Mouse (Mus musculus) CH12.LX (cell line): Measurements from ENCODE around the gene Emc7. TPM values are rescaled to one million over a fixed set of nuclear protein-coding genes. Genes with fewer than 3 reads are reported as not detected.

Source experiments
- DNase-seq: peaks from one replicate; pipeline ENCODE4 v3.0.0-alpha.2; 2013; ENCODE audit errors: extremely low read depth
- H3K27ac ChIP-seq: 2 replicates; pipeline ENCODE4 v1.5.1; 2012; ENCODE audit warnings: low read depth, mild to moderate bottlenecking, control low read depth, moderate library complexity; ENCODE audit not compliant: insufficient read depth
- H3K27me3 ChIP-seq: replicated peaks from 2 replicates; pipeline ENCODE3; 2012; ENCODE audit warnings: inconsistent platforms
- H3K36me3 ChIP-seq, 2 experiments: replicated peaks in 1 of 2; 2 replicates each; pipeline versions ENCODE3 to v1.6.1; 2012; ENCODE audit warnings: inconsistent platforms in 1 of 2, low read length in 1 of 2, mild to moderate bottlenecking in 1 of 2, mixed read lengths in 1 of 2, moderate library complexity in 1 of 2; ENCODE audit not compliant: control insufficient read depth in 1 of 2, insufficient read depth in 1 of 2
- H3K4me1 ChIP-seq, 2 experiments: 2 replicates each; pipeline ENCODE4 v1.6.1; 2012; ENCODE audit warnings: inconsistent platforms in 1 of 2, moderate library complexity in 1 of 2; ENCODE audit not compliant: insufficient read depth in 2 of 2, control insufficient read depth in 1 of 2
- H3K4me2 ChIP-seq: 2 replicates; pipeline ENCODE4 v1.6.1; 2012; ENCODE audit warnings: low read depth, mild to moderate bottlenecking, control low read depth; ENCODE audit not compliant: poor library complexity, insufficient read depth, severe bottlenecking
- H3K4me3 ChIP-seq, 3 experiments: fragments of 150-350 bp in 1 of 3; sonication (generic) in 1 of 3; replicated peaks in 1 of 3; 2 replicates each; pipeline versions ENCODE3 to v1.5.1; 2011 to 2012; ENCODE audit warnings: low read depth in 2 of 3, low read length in 2 of 3, mild to moderate bottlenecking in 2 of 3, moderate library complexity in 2 of 3, control low read depth in 1 of 3, improper control_type of control experiment in 1 of 3, inconsistent platforms in 1 of 3, mixed read lengths in 1 of 3; ENCODE audit not compliant: poor library complexity in 1 of 3
- H3K79me2 ChIP-seq: replicated peaks from 2 replicates; pipeline ENCODE4 v1.6.1; 2012; ENCODE audit warnings: mild to moderate bottlenecking, moderate library complexity; ENCODE audit not compliant: control insufficient read depth, poor library complexity, insufficient read depth, severe bottlenecking; ENCODE audit errors: extremely low read depth
- H3K9ac ChIP-seq: 2 replicates; pipeline ENCODE4 v1.6.1; 2012; ENCODE audit warnings: low read depth, mild to moderate bottlenecking, control low read depth, moderate library complexity; ENCODE audit not compliant: insufficient read depth
- H3K9me3 ChIP-seq: replicated peaks from 2 replicates; pipeline ENCODE3; 2012; ENCODE audit warnings: low read length, inconsistent platforms, mixed read lengths
- BHLHE40 ChIP-seq: IDR thresholded peaks from 2 replicates; pipeline ENCODE4 v1.6.1; 2011; ENCODE audit warnings: mild to moderate bottlenecking, low read depth, low read length, improper control_type of control experiment
- CHD2 ChIP-seq: IDR thresholded peaks from 2 replicates; pipeline ENCODE4 v1.6.1; 2011; ENCODE audit warnings: low read length, improper control_type of control experiment
- CTCF ChIP-seq, 2 experiments: IDR thresholded peaks in 1 of 2; conservative IDR thresholded peaks in 1 of 2; 2 replicates each; pipeline ENCODE4 v1.5.1; 2011 to 2012; ENCODE audit warnings: low read depth in 2 of 2, low read length in 2 of 2, improper control_type of control experiment in 1 of 2, inconsistent platforms in 1 of 2, mild to moderate bottlenecking in 1 of 2, moderate library complexity in 1 of 2
- E2F4 ChIP-seq: IDR thresholded peaks from 2 replicates; pipeline ENCODE4 v1.6.1; 2011; ENCODE audit warnings: low read depth, low read length, improper control_type of control experiment; ENCODE audit not compliant: insufficient replicate concordance
- ELF1 ChIP-seq: IDR thresholded peaks from 2 replicates; pipeline ENCODE4 v1.6.1; 2014; ENCODE audit warnings: low read depth, mild to moderate bottlenecking, inconsistent platforms, low read length, improper control_type of control experiment
- HCFC1 ChIP-seq: IDR thresholded peaks from 2 replicates; pipeline ENCODE4 v1.6.1; 2012; ENCODE audit warnings: low read depth, mild to moderate bottlenecking, inconsistent platforms, low read length, improper control_type of control experiment
- IRF4 ChIP-seq: IDR thresholded peaks from 2 replicates; pipeline ENCODE4 v1.6.1; 2014; ENCODE audit warnings: low read depth, mild to moderate bottlenecking, inconsistent platforms, low read length, improper control_type of control experiment
- KAT2A ChIP-seq: IDR thresholded peaks from 2 replicates; pipeline ENCODE4 v1.6.1; 2012; ENCODE audit warnings: low read length, improper control_type of control experiment, inconsistent platforms; ENCODE audit not compliant: insufficient replicate concordance
- MAFK ChIP-seq: IDR thresholded peaks from 2 replicates; pipeline ENCODE4 v1.6.1; 2011; ENCODE audit warnings: low read length, improper control_type of control experiment; ENCODE audit not compliant: insufficient replicate concordance
- MAX ChIP-seq: IDR thresholded peaks from 2 replicates; pipeline ENCODE4 v1.6.1; 2011; ENCODE audit warnings: low read length, improper control_type of control experiment
- MEF2A ChIP-seq: IDR thresholded peaks from 2 replicates; pipeline ENCODE4 v1.6.1; 2014; ENCODE audit warnings: low read depth, mild to moderate bottlenecking, inconsistent platforms, low read length, improper control_type of control experiment, borderline replicate concordance
- NELFE ChIP-seq: IDR thresholded peaks from 2 replicates; pipeline ENCODE4 v1.6.1; 2011; ENCODE audit warnings: low read depth, low read length, improper control_type of control experiment
- PAX5 ChIP-seq: IDR thresholded peaks from 2 replicates; pipeline ENCODE4 v1.6.1; 2012; ENCODE audit warnings: low read length, inconsistent platforms, mixed read lengths
- POLR2A ChIP-seq: IDR thresholded peaks from 2 replicates; pipeline ENCODE4 v1.6.1; 2011; ENCODE audit warnings: low read depth, mild to moderate bottlenecking, improper control_type of control experiment, low read length
- RAD21 ChIP-seq: IDR thresholded peaks from 2 replicates; pipeline ENCODE4 v1.6.1; 2011; ENCODE audit warnings: low read depth, mild to moderate bottlenecking, low read length, improper control_type of control experiment, moderate library complexity
- RCOR1 ChIP-seq: conservative IDR thresholded peaks from 2 replicates; pipeline ENCODE4 v1.6.1; 2012; ENCODE audit warnings: low read depth, mild to moderate bottlenecking, inconsistent platforms, low read length, improper control_type of control experiment
- SIN3A ChIP-seq: IDR thresholded peaks from 2 replicates; pipeline ENCODE4 v1.6.1; 2012; ENCODE audit warnings: low read length, improper control_type of control experiment, inconsistent platforms
- SMC3 ChIP-seq: IDR thresholded peaks from 2 replicates; pipeline ENCODE4 v1.6.1; 2011; ENCODE audit warnings: low read depth, low read length, improper control_type of control experiment
- TBP ChIP-seq: conservative IDR thresholded peaks from 2 replicates; pipeline ENCODE4 v1.6.1; 2011; ENCODE audit warnings: low read depth, low read length, improper control_type of control experiment
- TCF12 ChIP-seq: IDR thresholded peaks from 2 replicates; pipeline ENCODE4 v1.6.1; 2014; ENCODE audit warnings: low read depth, mild to moderate bottlenecking, inconsistent platforms, low read length, improper control_type of control experiment
- USF1 ChIP-seq: IDR thresholded peaks from 2 replicates; pipeline ENCODE4 v1.6.1; 2014; ENCODE audit warnings: low read depth, mild to moderate bottlenecking, inconsistent platforms, low read length, improper control_type of control experiment
- USF2 ChIP-seq: conservative IDR thresholded peaks from 2 replicates; pipeline ENCODE4 v1.6.1; 2011; ENCODE audit warnings: low read depth, low read length, improper control_type of control experiment
- ZC3H11A ChIP-seq: IDR thresholded peaks from 2 replicates; pipeline ENCODE4 v1.6.1; 2012; ENCODE audit warnings: low read depth, mild to moderate bottlenecking, inconsistent platforms, low read length, improper control_type of control experiment
- ZMIZ1 ChIP-seq: IDR thresholded peaks from 2 replicates; pipeline ENCODE4 v1.6.1; 2012; ENCODE audit warnings: low read depth, mild to moderate bottlenecking, inconsistent platforms, low read length, improper control_type of control experiment
- dilution Hi-C: fragments of 300-500 bp; cut with MboI; formaldehyde crosslinking; loops from 2 replicates; pipeline ENCODE4 v1.14.3; 2020; ENCODE audit warnings: low sequenced_read_pairs; ENCODE audit not compliant: extremely low pct_unique_long_range_greater_than_20kb, extremely low pct_ligation_motif_present
- in situ Hi-C: fragments of 300-500 bp; cut with MboI; formaldehyde crosslinking; loops from 3 replicates; pipeline ENCODE4 v1.14.3; 2019; ENCODE audit warnings: low sequenced_read_pairs, low pct_ligation_motif_present, low pct_unique_long_range_greater_than_20kb, mixed read lengths
- polyA plus RNA-seq: library from polyadenylated mRNA; unstranded; fragments of >175 nt; gene quantifications from 2 replicates; pipeline ENCODE4 v1.2.1, GENCODE M21; 2012; ENCODE audit warnings: low read depth; ENCODE audit not compliant: insufficient read length
- total RNA-seq, 2 experiments: library from RNA; depleted of rRNA; stranded (reverse); fragments of 300-350 nt in 1 of 2; fragments of >200 nt in 1 of 2; gene quantifications; 2 replicates each; pipeline ENCODE4 v1.2.3; 2012 to 2014

Gene Emc7
- total and polyA plus RNA-seq, 3 experiments: 16.5 to 26.6 (median 25.6) TPM

DNA sequence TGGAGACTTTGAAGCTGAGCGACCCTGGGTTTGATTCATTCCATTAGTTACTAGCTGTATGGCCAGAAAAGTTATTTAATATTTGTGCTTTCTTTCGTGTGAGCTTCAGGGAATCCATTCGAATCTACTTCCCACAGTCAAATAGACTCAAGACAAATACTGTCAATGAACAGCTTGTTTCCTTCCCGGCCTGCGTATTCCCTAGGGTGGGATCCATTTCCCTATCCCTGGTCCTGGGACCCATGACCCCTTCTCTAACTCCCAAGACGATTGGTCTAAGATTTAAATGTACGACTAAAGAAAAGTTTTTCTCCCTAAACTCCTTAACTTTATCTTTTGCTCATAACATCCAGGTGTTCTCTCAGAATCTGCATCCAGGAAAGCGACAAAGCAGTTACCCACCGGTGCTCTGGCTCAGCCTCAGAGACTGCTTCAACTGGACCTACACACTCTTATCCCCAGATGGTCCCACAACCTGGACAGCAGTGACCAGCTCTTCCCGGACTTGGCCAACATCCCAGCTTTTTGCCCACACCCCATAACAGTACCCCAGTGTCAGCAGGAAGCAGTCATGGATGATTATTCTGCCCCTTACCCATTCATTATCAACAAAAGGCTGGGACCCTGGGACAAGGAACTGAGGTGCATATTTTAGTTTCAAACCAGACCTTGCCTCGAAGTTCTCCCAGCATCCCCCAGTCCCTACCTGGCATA, 35.8 kb downstream of the Emc7 start:
- in situ Hi-C loops: no loop called here
- no peak for DNase-seq

GRCm38 (mm10) chr2:112491629-112492028, 36.8 kb downstream of the Emc7 start:
- no peak for DNase-seq
- peaks cover 0 to 8% of the 10 kb centered on the region in 2 experiments; a peak in 2 of 4 replicates for H3K4me1 ChIP-seq
- H3K9ac ChIP-seq: 0 out of 2 replicates have a peak overlapping the region, but pooled peaks have one; percentile 30
- in situ Hi-C loops: no loop called here
- no peaks in the 10 kb centered on the region for H3K27me3 ChIP-seq
- H3K9me3 ChIP-seq: no peaks in the 10 kb centered on the region
- TF ChIP-seq USF1 (no peak), ZC3H11A (no peak), CTCF (conservative IDR thresholded peaks at IDR 0.05 in 1 of 2, IDR thresholded peaks at IDR 0.05 in 1 of 2; ENCODE audit: low read depth in 2 of 2, low read length in 2 of 2) (no peak), ZMIZ1 (no peak), HCFC1 (no peak), SIN3A (no peak), MEF2A (no peak), USF2 (no peak), BHLHE40 (no peak), PAX5 (no peak), TBP (no peak), RCOR1 (no peak)
- dilution Hi-C loops: no loop called here
- peak overlapping the region; percentile 40 for H3K4me2 ChIP-seq
- no peaks in the 10 kb centered on the region for H3K79me2 ChIP-seq
- peaks cover 0 to 2% of the 10 kb centered on the region in 2 experiments for H3K36me3 ChIP-seq
- no peak overlapping the region for H3K27ac ChIP-seq
- H3K4me3 ChIP-seq: no peak overlapping the region

More for the DNA sequence above, 35.8 kb downstream of the Emc7 start:
- H3K4me2 ChIP-seq: no peak overlapping the region
- no peaks in the 10 kb centered on the region for H3K79me2 ChIP-seq
- H3K36me3 ChIP-seq: no peaks in the 10 kb centered on the region
- no peak overlapping the region for H3K9ac ChIP-seq
- peaks cover 0 to 8% of the 10 kb centered on the region in 2 experiments; a peak in 2 of 4 replicates for H3K4me1 ChIP-seq
- dilution Hi-C loops: no loop called here
- no peak overlapping the region for H3K4me3 ChIP-seq
- no peaks in the 10 kb centered on the region for H3K27me3 ChIP-seq
- TF ChIP-seq NELFE (no peak), ZC3H11A (no peak), RAD21 (no peak), CHD2 (no peak), SMC3 (no peak), ELF1 (no peak), USF1 (no peak), MAX (no peak), TCF12 (no peak), SIN3A (no peak), POLR2A (no peak), MAFK (no peak), KAT2A (no peak), TBP (no peak), ZMIZ1 (no peak), RCOR1 (no peak), E2F4 (no peak), IRF4 (no peak), BHLHE40 (no peak)
- H3K9me3 ChIP-seq: no peaks in the 10 kb centered on the region
- no peak overlapping the region for H3K27ac ChIP-seq
